Mouse (Mus musculus): ENCODE measurements around the gene Slc23a4.

GRCm38 (mm10) chr6:34943499-34943898 is 44.7 kb downstream of the Slc23a4 start:
- TF ChIP-seq POLR2A (IDR thresholded peaks at IDR 0.05; ENCODE audit: insufficient read depth, low read depth, low read length) (no peak), CTCF (IDR thresholded peaks at IDR 0.05; ENCODE audit: insufficient read depth, low read depth, low read length) (no peak)

All from olfactory bulb, adult 2 months (tissue).